Mouse (Mus musculus) embryonic fibroblast, embryonic 13.5 days (primary cell): ENCODE measurements around the gene Gnb1.

Experiments used
- CTCF ChIP-seq: IDR thresholded peaks from 2 replicates; pipeline ENCODE4 v1.5.1; 2011; ENCODE audit warnings: mild to moderate bottlenecking, control low read depth, low read length, moderate library complexity, borderline replicate concordance; ENCODE audit not compliant: insufficient read depth
- POLR2A ChIP-seq: IDR thresholded peaks from 2 replicates; pipeline ENCODE4 v1.6.1; 2011; ENCODE audit warnings: low read depth, mild to moderate bottlenecking, control low read depth, low read length, moderate library complexity

- TF ChIP-seq POLR2A (no peak), CTCF (no peak)
Observed at GRCm38 (mm10) chr4:155466080-155466479, 25.1 kb upstream of the Gnb1 start.
